Mouse (Mus musculus) MEL (cell line): Measurements from ENCODE around the gene Arpp21.

Source experiments
- CHD1 ChIP-seq: IDR thresholded peaks from 2 replicates; pipeline ENCODE4 v1.6.1; 2012; ENCODE audit warnings: low read depth, mild to moderate bottlenecking, inconsistent platforms, low read length, improper control_type of control experiment
- CTCF ChIP-seq, 3 experiments: IDR thresholded peaks in 2 of 3; conservative IDR thresholded peaks in 1 of 3; 2 replicates each; pipeline ENCODE4 v1.5.1; 2011 to 2012; ENCODE audit warnings: low read length in 3 of 3, low read depth in 2 of 3, mild to moderate bottlenecking in 2 of 3, improper control_type of control experiment in 1 of 3, inconsistent platforms in 1 of 3, mixed read lengths in 1 of 3, moderate library complexity in 1 of 3; ENCODE audit not compliant: control insufficient read depth in 1 of 3, insufficient read depth in 1 of 3, poor library complexity in 1 of 3, severe bottlenecking in 1 of 3
- MAFK ChIP-seq: IDR thresholded peaks from 2 replicates; pipeline ENCODE4 v1.6.1; 2011; ENCODE audit warnings: low read depth, mild to moderate bottlenecking, low read length, improper control_type of control experiment, borderline replicate concordance
- MAX ChIP-seq: IDR thresholded peaks from 2 replicates; pipeline ENCODE4 v1.6.1; 2011; ENCODE audit warnings: low read length, improper control_type of control experiment
- POLR2AphosphoS2 ChIP-seq: IDR thresholded peaks from 2 replicates; pipeline ENCODE4 v1.6.1; 2011; ENCODE audit warnings: low read length, improper control_type of control experiment
- TBP ChIP-seq: IDR thresholded peaks from 2 replicates; pipeline ENCODE4 v1.8.0; 2011; ENCODE audit warnings: low read depth, low read length, improper control_type of control experiment
- ZNF384 ChIP-seq: IDR thresholded peaks from 2 replicates; pipeline ENCODE4 v1.6.1; 2012; ENCODE audit warnings: low read depth, mild to moderate bottlenecking, inconsistent platforms, low read length, improper control_type of control experiment

- TF ChIP-seq CTCF (IDR thresholded peaks at IDR 0.05 in 2 of 3, conservative IDR thresholded peaks at IDR 0.05 in 1 of 3; ENCODE audit: control insufficient read depth in 1 of 3, insufficient read depth in 1 of 3, low read depth in 2 of 3, low read length in 3 of 3, poor library complexity in 1 of 3, severe bottlenecking in 1 of 3), result no peak
- no peak for TF ChIP-seq TBP
- TF ChIP-seq MAX, result no peak
- no peak for TF ChIP-seq POLR2AphosphoS2
- TF ChIP-seq CHD1, result no peak
- no peak for TF ChIP-seq ZNF384
- TF ChIP-seq MAFK, result no peak
Measured at GRCm38 (mm10) chr9:112217161-112217560, 18.6 kb downstream of the Arpp21 start.
